Mouse (Mus musculus) midbrain, postnatal 0 days (tissue): ENCODE data around the gene Adgre5. TPM values are rescaled to one million over a fixed set of nuclear protein-coding genes. Genes with fewer than 3 reads are reported as not detected.

Experiments used
- ATAC-seq: fragments of 200-750 bp; cut with Nextera tagmentation; 2 replicates; pipeline ENCODE4 v1.8.0; 2017; ENCODE audit warnings: moderate number of reproducible peaks, mild to moderate bottlenecking, moderate TSS enrichment, moderate library complexity; ENCODE audit not compliant: low FRiP score
- DNase-seq: peaks from one replicate; pipeline ENCODE4 v3.0.0-alpha.2; 2015; ENCODE audit warnings: low spot score
- H3K27ac ChIP-seq: fragments of 300-500 bp; sonication (generic); 2 replicates; pipeline ENCODE4 v1.5.1; 2014; ENCODE audit warnings: low read depth, mild to moderate bottlenecking, low read length, mixed read lengths
- H3K27me3 ChIP-seq: fragments of 300-500 bp; sonication (generic); 2 replicates; pipeline ENCODE4 v1.6.1; 2014; ENCODE audit warnings: low read length, control low read depth, mixed read lengths; ENCODE audit not compliant: insufficient read depth
- H3K36me3 ChIP-seq: fragments of 300-500 bp; sonication (generic); 2 replicates; pipeline ENCODE4 v1.6.1; 2014; ENCODE audit warnings: low read length, control low read depth, mixed read lengths; ENCODE audit not compliant: insufficient read depth
- H3K4me1 ChIP-seq: fragments of 300-500 bp; sonication (generic); 2 replicates; pipeline ENCODE4 v1.6.1; 2014; ENCODE audit warnings: mild to moderate bottlenecking, control low read depth, antibody characterized with exemption, low read length, mixed read lengths; ENCODE audit not compliant: insufficient read depth
- H3K4me2 ChIP-seq: fragments of 300-500 bp; sonication (generic); 2 replicates; pipeline ENCODE4 v1.6.1; 2014; ENCODE audit warnings: low read depth, mild to moderate bottlenecking, low read length, mixed read lengths; ENCODE audit not compliant: poor library complexity, severe bottlenecking
- H3K4me3 ChIP-seq: fragments of 300-500 bp; sonication (generic); 2 replicates; pipeline ENCODE4 v1.5.1; 2014; ENCODE audit warnings: low read depth, mild to moderate bottlenecking, low read length, moderate library complexity
- H3K9ac ChIP-seq: fragments of 300-500 bp; sonication (generic); replicated peaks from 2 replicates; pipeline ENCODE4 v1.6.1; 2014; ENCODE audit warnings: mild to moderate bottlenecking, low read length, moderate library complexity, mixed read lengths; ENCODE audit not compliant: poor library complexity, severe bottlenecking
- H3K9me3 ChIP-seq: fragments of 300-500 bp; sonication (generic); 2 replicates; pipeline ENCODE4 v1.6.1; 2016; ENCODE audit warnings: low read length, control low read depth
- CTCF ChIP-seq: IDR thresholded peaks from 2 replicates; pipeline ENCODE4 v1.5.1; 2016; ENCODE audit warnings: antibody characterized with exemption, mild to moderate bottlenecking
- WGBS: fragments of 180-500 bp; shearing (Covaris S2); extraction: QIAGEN DNeasy Blood & Tissue Kit; methylation state at CpG from one replicate; pipeline ENCODE4 v1.1.7; 2014; 5-methylcytosine and 5-hydroxymethylcytosine counted together
- polyA plus RNA-seq: library from polyadenylated mRNA; unstranded; fragments of >200 nt; fragmentation: Nextera tagmentation; extraction: Ambion mirVana; gene quantifications from 2 replicates; pipeline ENCODE4 v1.2.1, GENCODE M21; 2015
- total RNA-seq: library from RNA; depleted of rRNA; stranded (reverse); fragments of >200 nt; gene quantifications from 2 replicates; pipeline ENCODE4 v1.2.3, GENCODE M21; 2014

Adgre5 gene
- total and polyA plus RNA-seq, 2 experiments from 2014 or later = 8.3 to 24.3 TPM

DNA sequence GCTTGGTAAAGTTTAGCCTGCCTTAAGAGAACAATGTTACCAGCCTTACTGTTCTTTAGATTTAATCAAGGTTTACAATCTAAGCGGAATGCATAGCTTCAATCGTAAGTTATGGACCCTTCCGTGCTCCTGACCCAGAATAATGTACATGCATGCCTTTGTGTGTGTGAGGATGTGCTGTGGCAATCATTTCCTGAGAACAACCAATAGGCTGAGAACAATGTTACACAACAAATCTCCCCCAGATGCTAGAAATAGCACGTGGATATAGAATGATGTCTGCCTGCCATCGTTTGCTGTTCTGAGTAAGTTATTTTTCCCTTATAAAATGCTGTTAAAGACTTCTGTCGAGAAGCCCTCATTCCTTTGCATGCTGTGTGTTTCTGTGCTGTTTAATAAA is 8.2 kb downstream of the Adgre5 start:
- no peak for TF ChIP-seq CTCF
- H3K27ac ChIP-seq = no peak overlapping the region
- no peaks in the 10 kb centered on the region for H3K36me3 ChIP-seq
- H3K4me1 ChIP-seq = no peaks in the 10 kb centered on the region
- no peaks in the 10 kb centered on the region for H3K27me3 ChIP-seq
- H3K9ac ChIP-seq = no peak overlapping the region
- ATAC-seq = no peak
- H3K4me2 ChIP-seq = no peak overlapping the region
- no peaks in the 10 kb centered on the region for H3K9me3 ChIP-seq
- H3K4me3 ChIP-seq = no peak overlapping the region
- DNase-seq = no peak
- 82% methylated on average over 6 of the region's 6 CpGs for WGBS

DNA sequence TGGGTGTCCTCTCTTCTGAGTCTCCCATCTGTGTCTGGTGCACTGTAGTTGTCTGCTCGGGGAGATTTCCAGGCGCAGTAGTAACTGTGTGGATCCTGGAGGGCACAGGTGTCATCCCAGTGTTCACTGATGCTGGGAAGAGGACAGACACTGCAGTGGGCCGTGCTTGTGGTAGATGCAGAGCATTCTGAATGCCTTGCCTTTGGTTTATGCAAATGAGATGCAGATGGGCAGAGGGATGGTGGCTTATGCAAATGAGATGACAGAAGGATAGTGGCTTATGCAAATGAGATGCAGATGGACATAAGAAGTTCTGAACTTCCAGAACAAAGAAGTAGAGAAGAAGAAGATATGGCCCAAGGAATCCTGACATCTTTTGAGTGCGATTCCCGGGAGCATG is 9.2 kb downstream of the Adgre5 start:
- H3K4me3 ChIP-seq = no peak overlapping the region
- TF ChIP-seq CTCF = no peak
- no peak overlapping the region for H3K4me2 ChIP-seq
- H3K27me3 ChIP-seq = no peaks in the 10 kb centered on the region
- no peak overlapping the region for H3K9ac ChIP-seq
- no peak overlapping the region for H3K27ac ChIP-seq
- ATAC-seq = no peak
- H3K36me3 ChIP-seq = no peaks in the 10 kb centered on the region
- no peaks in the 10 kb centered on the region for H3K9me3 ChIP-seq
- no peaks in the 10 kb centered on the region for H3K4me1 ChIP-seq
- 64% methylated on average over 5 of the region's 5 CpGs for WGBS
- no peak for DNase-seq

DNA sequence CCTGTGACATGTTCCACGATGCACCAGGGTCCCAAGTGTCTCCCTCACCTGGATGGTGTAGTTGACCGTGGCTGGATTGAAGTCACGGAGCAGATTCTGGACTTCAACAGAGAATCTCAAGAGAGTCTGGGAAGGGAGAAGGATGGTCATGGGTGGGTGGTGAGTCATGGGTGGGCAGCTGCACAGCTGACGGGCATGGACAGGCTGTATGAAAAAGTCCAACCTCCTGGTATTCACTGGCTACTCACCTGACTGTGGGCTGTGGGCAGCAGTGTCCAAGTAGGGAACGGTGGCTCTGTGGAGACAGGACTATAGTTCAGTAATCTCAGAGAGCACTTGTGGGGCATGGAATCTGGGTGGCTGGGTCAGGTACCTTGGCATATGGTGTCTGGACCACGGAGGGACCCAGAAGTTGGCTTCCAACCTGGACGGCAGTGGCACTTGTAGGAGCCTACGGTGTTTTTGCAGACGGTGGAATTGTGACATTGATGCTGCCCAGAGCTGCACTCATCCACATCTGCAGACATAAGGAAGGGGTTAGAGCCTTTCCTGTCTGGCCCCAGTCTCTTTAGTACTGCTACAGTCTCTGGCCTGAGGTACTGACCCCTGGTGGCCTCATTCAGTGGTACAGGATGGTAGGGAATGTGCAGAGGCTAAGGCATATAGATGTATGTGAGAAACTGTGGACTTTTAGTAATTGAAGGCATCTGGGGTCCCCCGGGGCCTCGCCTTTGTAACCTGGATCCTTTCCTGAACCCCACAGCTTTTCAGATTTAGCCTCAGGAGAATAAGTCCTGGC is 11.9 kb downstream of the Adgre5 start:
- Histone ChIP-seq H3K4me1 (no peaks in the 10 kb centered on the region), H3K36me3 (peaks cover 16% of the 10 kb centered on the region), H3K4me2 (no peak overlapping the region), H3K9ac (no peak overlapping the region), H3K4me3 (no peak overlapping the region), H3K9me3 (no peaks in the 10 kb centered on the region), H3K27me3 (no peaks in the 10 kb centered on the region), H3K27ac (no peak overlapping the region)
- DNase-seq (no peak), ATAC-seq (no peak)
- TF ChIP-seq CTCF = peak; percentile 66
- 83% methylated on average over 11 of the region's 11 CpGs for WGBS

DNA sequence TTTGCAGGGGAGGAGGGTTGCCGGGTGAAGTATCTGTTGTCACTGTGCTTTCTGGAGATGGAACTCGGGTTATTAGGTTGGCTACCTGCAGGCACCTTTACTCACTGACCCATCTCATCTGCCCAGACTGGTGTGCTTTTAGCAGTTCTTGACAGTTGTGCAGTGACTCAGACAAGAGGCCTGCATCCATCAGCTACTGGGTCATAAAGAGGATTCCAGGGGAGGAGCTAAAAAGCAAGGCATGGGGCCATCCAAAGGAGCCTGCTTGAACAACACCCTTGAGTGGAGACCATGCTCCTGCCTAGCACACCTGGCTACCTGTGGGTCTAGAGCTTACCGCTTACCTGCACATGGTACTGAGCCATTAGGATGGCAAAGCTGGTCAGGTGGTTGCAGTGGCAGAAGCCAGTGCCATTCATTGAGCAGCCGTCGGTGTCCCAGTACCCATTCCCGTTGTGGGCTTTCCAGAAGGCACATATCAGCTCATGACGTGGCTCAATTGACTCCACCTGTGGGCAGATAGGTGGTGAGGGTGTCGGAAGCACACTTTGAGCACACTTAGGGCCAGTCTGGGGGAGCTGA is 15.5 kb downstream of the Adgre5 start:
- no peaks in the 10 kb centered on the region for H3K9me3 ChIP-seq
- no peak for DNase-seq
- H3K27ac ChIP-seq = no peak overlapping the region
- WGBS = 94% methylated on average over 8 of the region's 8 CpGs
- TF ChIP-seq CTCF = no peak
- H3K9ac ChIP-seq = no peak overlapping the region
- H3K27me3 ChIP-seq = no peaks in the 10 kb centered on the region
- no peak overlapping the region for H3K4me2 ChIP-seq
- H3K4me1 ChIP-seq = no peaks in the 10 kb centered on the region
- H3K4me3 ChIP-seq = no peak overlapping the region
- ATAC-seq = no peak
- peaks cover 52% of the 10 kb centered on the region for H3K36me3 ChIP-seq

DNA sequence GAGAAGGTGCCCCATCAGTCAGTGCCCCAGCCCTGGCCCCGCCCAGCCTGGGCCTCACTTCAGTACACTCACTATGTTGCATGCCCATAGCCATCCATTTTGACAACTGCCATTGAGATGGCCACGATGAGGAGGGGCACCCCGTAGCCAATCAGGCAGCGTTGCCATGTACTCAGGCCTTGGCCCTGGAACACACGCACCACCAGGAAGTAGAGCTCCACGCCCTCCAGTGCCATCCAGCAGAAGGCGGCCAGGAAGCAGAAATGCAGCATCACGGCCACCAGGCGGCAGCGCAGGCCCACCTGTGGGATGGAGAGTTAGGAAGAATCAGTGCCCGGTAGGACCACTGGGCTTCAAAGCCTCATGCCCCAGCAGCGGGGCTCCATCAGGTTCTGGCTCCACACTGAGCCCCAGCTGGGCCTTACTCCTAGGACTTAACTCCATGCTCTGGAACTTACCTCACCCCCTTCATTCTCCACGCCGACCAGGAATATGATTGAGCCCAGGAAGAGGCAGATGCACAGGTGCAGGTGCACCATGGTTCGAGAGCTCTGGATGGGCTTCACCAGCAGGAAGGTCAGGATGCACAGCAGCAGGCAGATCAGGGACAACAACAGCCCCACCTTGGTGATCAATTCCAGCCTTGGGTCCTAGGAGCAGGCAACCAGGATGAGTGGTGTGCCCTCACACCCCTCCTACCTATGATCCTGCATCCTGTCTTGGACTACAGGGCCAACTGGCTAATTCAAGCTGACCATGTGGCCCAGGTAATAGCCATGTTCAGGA is 16.2 kb downstream of the Adgre5 start:
- Histone ChIP-seq H3K36me3 (peaks cover 57% of the 10 kb centered on the region), H3K27ac (no peak overlapping the region), H3K9ac (no peak overlapping the region), H3K9me3 (no peaks in the 10 kb centered on the region), H3K4me3 (no peak overlapping the region), H3K4me1 (no peaks in the 10 kb centered on the region), H3K27me3 (no peaks in the 10 kb centered on the region), H3K4me2 (no peak overlapping the region)
- ATAC-seq = peak; percentile 80
- peak; percentile 75 for DNase-seq
- peak; percentile 95 for TF ChIP-seq CTCF
- WGBS = 38% methylated on average over 15 of the region's 15 CpGs
